Mouse (Mus musculus) liver, embryonic 14.5 days (tissue): ENCODE data around the gene Sf3b6. TPM values are rescaled to one million over a fixed set of nuclear protein-coding genes. Genes with fewer than 3 reads are reported as not detected.

ENCODE experiments used
- ATAC-seq: fragments of 200-750 bp; cut with Nextera tagmentation; 2 replicates; pipeline ENCODE4 v1.8.0; 2017; ENCODE audit warnings: moderate number of reproducible peaks, mild to moderate bottlenecking, moderate library complexity; ENCODE audit not compliant: insufficient read depth
- DNase-seq, 3 experiments: peaks; one replicate each; pipeline ENCODE4 v3.0.0-alpha.2; 2012 to 2013; ENCODE audit warnings: low read depth in 3 of 3, low spot score in 3 of 3
- H3K27ac ChIP-seq: fragments of 300-500 bp; sonication (generic); 2 replicates; pipeline ENCODE4 v1.5.1; 2014; ENCODE audit warnings: moderate library complexity, mild to moderate bottlenecking, control low read depth, inconsistent platforms
- H3K27me3 ChIP-seq: fragments of 300-500 bp; sonication (generic); 2 replicates; pipeline ENCODE4 v1.6.1; 2014; ENCODE audit warnings: mild to moderate bottlenecking, low read length, moderate library complexity; ENCODE audit not compliant: control insufficient read depth, insufficient read depth
- H3K36me3 ChIP-seq: fragments of 300-500 bp; sonication (generic); replicated peaks from 2 replicates; pipeline ENCODE4 v1.6.1; 2014; ENCODE audit warnings: low read depth; ENCODE audit not compliant: control insufficient read depth, insufficient read depth
- H3K4me1 ChIP-seq, 2 experiments: fragments of 200-500 bp in 1 of 2; fragments of 300-500 bp in 1 of 2; sonication (generic) in 1 of 2; replicated peaks; 2 replicates each; pipeline ENCODE4 v1.6.1; 2012 to 2014; ENCODE audit warnings: antibody characterized with exemption in 1 of 2, inconsistent platforms in 1 of 2, low read length in 1 of 2; ENCODE audit not compliant: control insufficient read depth in 2 of 2, insufficient read depth in 2 of 2
- H3K4me2 ChIP-seq: fragments of 300-500 bp; sonication (generic); 2 replicates; pipeline ENCODE4 v1.6.1; 2014; ENCODE audit warnings: low read depth, mild to moderate bottlenecking, control low read depth, moderate library complexity
- H3K4me3 ChIP-seq, 2 experiments: fragments of 200-500 bp in 1 of 2; fragments of 300-500 bp in 1 of 2; sonication (generic) in 1 of 2; 2 replicates each; pipeline ENCODE4 v1.5.1; 2012 to 2014; ENCODE audit warnings: low read depth in 2 of 2, low read length in 2 of 2, mild to moderate bottlenecking in 2 of 2, control low read depth in 1 of 2, inconsistent platforms in 1 of 2, moderate library complexity in 1 of 2; ENCODE audit not compliant: insufficient read depth in 1 of 2
- H3K9ac ChIP-seq: fragments of 300-500 bp; sonication (generic); replicated peaks from 2 replicates; pipeline ENCODE4 v1.6.1; 2014; ENCODE audit warnings: mild to moderate bottlenecking, control low read depth, moderate library complexity
- H3K9me3 ChIP-seq: fragments of 300-500 bp; sonication (generic); 2 replicates; pipeline ENCODE4 v1.6.1; 2016; ENCODE audit warnings: low read length, mixed read lengths; ENCODE audit not compliant: control insufficient read depth
- CTCF ChIP-seq: IDR thresholded peaks from 2 replicates; pipeline ENCODE4 v1.5.1; 2016; ENCODE audit warnings: antibody characterized with exemption, low read depth, control low read depth
- EP300 ChIP-seq: IDR thresholded peaks from 2 replicates; pipeline ENCODE4 v1.6.1; 2016; ENCODE audit warnings: antibody characterized with exemption, low read depth
- WGBS: fragments of 180-500 bp; shearing (Covaris S2); extraction: QIAGEN DNeasy Blood & Tissue Kit; methylation state at CpG from one replicate; pipeline ENCODE4 v1.1.7; 2014; ENCODE audit not compliant: insufficient replicate concordance; 5-methylcytosine and 5-hydroxymethylcytosine counted together
- polyA plus RNA-seq, 2 experiments: library from polyadenylated mRNA; depleted of rRNA in 1 of 2; stranded (reverse) in 1 of 2; unstranded in 1 of 2; fragments of >200 nt; fragmentation: Nextera tagmentation in 1 of 2; extraction: Ambion mirVana in 1 of 2; gene quantifications; 2 replicates each; pipeline versions ENCODE4 v1.2.1 to v1.2.3; 2012 to 2014

Gene Sf3b6
- polyA plus RNA-seq, 2 experiments: 72.6 to 187 TPM

- no peaks in the 10 kb centered on the region for H3K27me3 ChIP-seq
- H3K9me3 ChIP-seq: no peaks in the 10 kb centered on the region
- no peak overlapping the region for H3K4me2 ChIP-seq
- H3K4me3 ChIP-seq: no peak overlapping the region
- DNase-seq (no peak), ATAC-seq (no peak)
- H3K4me1 ChIP-seq: peaks cover 2 to 3% of the 10 kb centered on the region in 2 experiments
- H3K27ac ChIP-seq: no peak overlapping the region
- H3K9ac ChIP-seq: no peak overlapping the region
- TF ChIP-seq CTCF (no peak), EP300 (no peak)
- H3K36me3 ChIP-seq: no peaks in the 10 kb centered on the region
- WGBS: 54% methylated on average over 3 of the region's 3 CpGs
Measured at GRCm38 (mm10) chr12:4811705-4812104, 5.6 kb upstream of the Sf3b6 start.

GRCm38 (mm10) chr12:4813636-4814035 is 3.7 kb upstream of the Sf3b6 start:
- no peak for DNase-seq
- no peak for ATAC-seq
- Histone ChIP-seq H3K9ac (no peak overlapping the region), H3K4me3 (no peak overlapping the region), H3K4me1 (peaks cover 8% of the 10 kb centered on the region in 2 experiments), H3K27me3 (no peaks in the 10 kb centered on the region), H3K4me2 (no peak overlapping the region), H3K9me3 (no peaks in the 10 kb centered on the region), H3K36me3 (no peaks in the 10 kb centered on the region), H3K27ac (no peak overlapping the region)
- 68% methylated on average over 4 of the region's 4 CpGs for WGBS
- no peak for TF ChIP-seq EP300
- no peak for TF ChIP-seq CTCF

GRCm38 (mm10) chr12:4816680-4817360 is 524 bp upstream of the Sf3b6 start:
- ATAC-seq (peak; percentile 50), DNase-seq (no peak)
- H3K4me2 ChIP-seq: peak overlapping the region; percentile 71
- WGBS: 7% methylated on average over 24 of the region's 24 CpGs
- no peaks in the 10 kb centered on the region for H3K27me3 ChIP-seq
- peak overlapping the region; percentile 75 for H3K9ac ChIP-seq
- H3K9me3 ChIP-seq: no peaks in the 10 kb centered on the region
- TF ChIP-seq CTCF (no peak), EP300 (no peak)
- H3K4me3 ChIP-seq: peak overlapping the region; percentile 66 to 76
- peak overlapping the region; percentile 62 for H3K27ac ChIP-seq
- H3K4me1 ChIP-seq: peaks cover 12 to 15% of the 10 kb centered on the region in 2 experiments
- H3K36me3 ChIP-seq: peaks cover 12% of the 10 kb centered on the region

- WGBS: 77% methylated on average over 3 of the region's 3 CpGs
- H3K36me3 ChIP-seq: peaks cover 24% of the 10 kb centered on the region
Measured at GRCm38 (mm10) chr12:4827256-4827655, 9.9 kb downstream of the Sf3b6 start.

DNA sequence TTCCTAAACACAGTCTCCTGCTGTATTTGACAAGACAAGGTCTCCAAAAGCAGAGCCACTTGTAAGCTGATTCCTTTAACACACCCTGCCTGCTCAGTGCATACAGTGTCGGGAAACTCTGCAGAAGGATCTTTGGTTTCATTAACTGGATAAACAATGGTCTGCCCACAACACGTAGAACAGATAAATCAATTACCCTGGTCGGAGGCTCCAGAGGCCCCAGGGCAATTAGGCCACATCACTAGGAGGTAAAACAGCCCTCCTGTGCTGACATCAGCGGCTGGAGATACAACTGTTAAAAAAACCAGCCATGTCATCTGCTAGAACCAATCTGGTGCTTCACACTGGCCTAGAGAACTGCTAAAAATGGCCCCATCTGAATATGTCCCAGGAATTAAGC is 19.6 kb downstream of the Sf3b6 start:
- peaks cover 7 to 14% of the 10 kb centered on the region in 2 experiments for H3K4me1 ChIP-seq
- H3K9ac ChIP-seq: no peak overlapping the region
- no peaks in the 10 kb centered on the region for H3K36me3 ChIP-seq
- no peak overlapping the region for H3K4me3 ChIP-seq
- no peaks in the 10 kb centered on the region for H3K9me3 ChIP-seq
- H3K4me2 ChIP-seq: no peak overlapping the region
- no peak for ATAC-seq
- no peak overlapping the region for H3K27ac ChIP-seq
- no peak for DNase-seq
- peaks cover 5% of the 10 kb centered on the region; the same call in 1 of the 2 replicates for H3K27me3 ChIP-seq
- no peak for TF ChIP-seq EP300
- no peak for TF ChIP-seq CTCF
- 54% methylated on average over 4 of the region's 4 CpGs for WGBS

More at GRCm38 (mm10) chr12:4827256-4827655, 9.9 kb downstream of the Sf3b6 start:
- Histone ChIP-seq H3K27me3 (no peaks in the 10 kb centered on the region), H3K4me3 (no peak overlapping the region), H3K4me2 (no peak overlapping the region), H3K4me1 (no peaks in the 10 kb centered on the region), H3K9me3 (no peaks in the 10 kb centered on the region), H3K9ac (no peak overlapping the region), H3K27ac (no peak overlapping the region)
- DNase-seq (no peak), ATAC-seq (no peak)
- TF ChIP-seq EP300 (no peak), CTCF (no peak)
